Mouse (Mus musculus): ENCODE measurements around the gene Rgl1. TPM values are rescaled to one million over a fixed set of nuclear protein-coding genes. Genes with fewer than 3 reads are reported as not detected.

The Rgl1 gene
- polyA plus RNA-seq, 1 experiment from 2014 or later, result 13.9 TPM

DNA sequence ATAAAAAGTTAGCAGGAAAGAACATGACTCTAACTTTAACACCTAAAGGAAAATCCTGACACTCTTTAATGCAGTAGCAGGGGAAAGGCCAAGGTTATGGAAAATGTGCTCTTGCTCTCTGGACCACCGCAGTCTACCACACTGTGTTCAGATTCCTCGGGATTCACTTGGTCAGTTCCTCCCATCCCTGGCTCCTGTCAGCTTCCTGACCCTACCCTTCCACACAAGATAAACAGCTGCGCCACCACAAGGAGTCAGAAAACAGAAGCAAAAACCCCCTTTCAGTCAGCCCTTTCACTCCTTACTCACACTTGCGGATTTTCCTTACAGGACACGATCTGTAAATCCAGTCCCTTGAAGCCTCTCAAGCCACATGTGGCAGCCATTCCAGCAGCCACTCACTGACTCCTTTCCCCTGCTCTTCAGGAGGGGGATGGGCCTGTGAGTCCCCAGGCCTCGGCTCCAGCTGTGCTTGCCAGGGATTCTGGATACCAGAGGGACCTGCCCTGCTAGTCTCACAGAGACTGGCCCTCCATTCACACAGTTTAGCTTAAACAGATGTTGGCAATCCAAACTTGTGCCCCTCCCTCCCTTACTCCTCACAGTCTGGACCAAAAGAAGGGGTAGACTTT lies 78.9 kb downstream of the Rgl1 start:
- no peak for ATAC-seq
- Histone ChIP-seq H3K4me1 (ENCODE audit: control insufficient read depth, insufficient read depth, low read length) (peaks cover 10% of the 10 kb centered on the region), H3K36me3 (ENCODE audit: control insufficient read depth, insufficient read depth, low read length) (no peaks in the 10 kb centered on the region), H3K27ac (ENCODE audit: low read length) (no peak overlapping the region), H3K9me3 (replicated peaks; ENCODE audit: control insufficient read depth, low read length, poor library complexity, severe bottlenecking) (no peaks in the 10 kb centered on the region), H3K27me3 (ENCODE audit: control insufficient read depth, insufficient read depth, low read depth, low read length) (no peaks in the 10 kb centered on the region), H3K4me2 (ENCODE audit: low read length) (no peak overlapping the region), H3K9ac (ENCODE audit: low read depth, low read length) (no peak overlapping the region), H3K4me3 (ENCODE audit: low read depth, low read length) (no peak overlapping the region)
- 15% methylated on average over 6 of the region's 6 CpGs for WGBS

DNA sequence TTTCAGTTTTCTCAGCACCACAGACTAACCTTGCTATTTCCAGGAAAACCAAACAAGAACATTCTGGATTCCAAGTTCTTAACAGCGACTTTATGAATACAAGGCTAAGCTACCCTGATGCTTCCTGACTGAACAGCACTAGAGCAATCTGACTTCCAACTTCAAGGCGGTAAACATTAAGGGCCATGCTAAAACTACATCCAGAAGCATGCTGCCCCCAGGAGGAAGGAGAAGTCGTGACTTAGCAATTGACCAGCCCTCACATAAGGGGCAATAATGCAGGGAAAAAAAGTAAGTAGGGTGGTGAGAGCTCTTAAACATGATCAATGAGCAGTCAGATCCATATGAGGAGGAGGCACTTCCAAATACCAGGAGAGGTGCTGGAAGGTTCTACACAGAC lies 80.6 kb downstream of the Rgl1 start:
- Histone ChIP-seq H3K36me3 (ENCODE audit: control insufficient read depth, insufficient read depth, low read length) (no peaks in the 10 kb centered on the region), H3K27me3 (ENCODE audit: control insufficient read depth, insufficient read depth, low read depth, low read length) (no peaks in the 10 kb centered on the region), H3K4me2 (ENCODE audit: low read length) (no peak overlapping the region), H3K4me1 (ENCODE audit: control insufficient read depth, insufficient read depth, low read length) (peaks cover 12% of the 10 kb centered on the region), H3K9me3 (replicated peaks; ENCODE audit: control insufficient read depth, low read length, poor library complexity, severe bottlenecking) (no peaks in the 10 kb centered on the region), H3K27ac (ENCODE audit: low read length) (no peak overlapping the region), H3K9ac (ENCODE audit: low read depth, low read length) (no peak overlapping the region), H3K4me3 (ENCODE audit: low read depth, low read length) (no peak overlapping the region)
- ATAC-seq, result no peak
- WGBS, result 80% methylated on average over 3 of the region's 3 CpGs

DNA sequence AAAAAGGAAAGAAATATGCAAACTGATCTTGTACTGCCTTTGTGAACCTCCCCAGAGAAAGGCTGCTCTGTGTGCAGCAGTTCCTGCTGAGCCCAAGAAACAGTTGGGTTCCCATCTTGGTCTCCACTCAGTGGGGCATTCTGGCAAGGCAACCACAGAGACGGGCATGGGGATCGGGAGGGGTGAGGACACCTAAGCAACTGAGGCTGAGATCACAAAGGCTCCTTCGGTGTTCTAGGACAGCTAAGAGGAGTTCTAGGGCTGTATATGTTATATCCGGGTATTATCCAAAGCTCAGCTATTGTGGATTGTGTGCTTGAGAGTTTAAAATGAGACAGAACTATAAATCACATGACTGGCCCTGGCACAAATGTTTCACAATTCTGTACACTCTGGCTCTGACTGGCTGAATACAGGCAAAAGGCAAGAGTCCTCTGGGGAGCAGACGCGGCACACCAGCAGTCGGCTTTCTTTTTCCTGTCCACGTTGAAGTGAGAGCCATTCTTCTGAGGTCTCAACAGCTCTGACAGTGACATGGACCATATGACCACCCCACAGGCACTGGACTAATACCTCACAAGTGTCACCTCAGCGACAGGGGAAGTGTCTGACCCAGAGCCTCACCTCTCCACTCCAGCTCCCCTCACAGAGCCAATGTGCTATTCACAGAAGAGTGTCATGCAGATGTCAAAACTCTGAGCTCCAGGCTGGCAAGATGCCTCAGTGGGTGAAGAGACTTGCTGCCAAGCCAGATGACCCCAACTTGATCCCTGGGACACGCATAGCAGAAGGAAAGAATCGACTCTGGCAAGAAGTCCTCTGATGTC lies 83.6 kb downstream of the Rgl1 start:
- no peak overlapping the region for H3K4me3 ChIP-seq (ENCODE audit: low read depth, low read length)
- no peak overlapping the region for H3K4me2 ChIP-seq (ENCODE audit: low read length)
- 79% methylated on average over 11 of the region's 11 CpGs for WGBS
- no peak overlapping the region for H3K9ac ChIP-seq (ENCODE audit: low read depth, low read length)
- H3K4me1 ChIP-seq (ENCODE audit: control insufficient read depth, insufficient read depth, low read length), result peaks cover 7% of the 10 kb centered on the region; the same call in 1 of the 2 replicates
- H3K9me3 ChIP-seq (replicated peaks; ENCODE audit: control insufficient read depth, low read length, poor library complexity, severe bottlenecking), result no peaks in the 10 kb centered on the region
- H3K27me3 ChIP-seq (ENCODE audit: control insufficient read depth, insufficient read depth, low read depth, low read length), result no peaks in the 10 kb centered on the region
- no peak overlapping the region for H3K27ac ChIP-seq (ENCODE audit: low read length)
- ATAC-seq, result no peak
- no peaks in the 10 kb centered on the region for H3K36me3 ChIP-seq (ENCODE audit: control insufficient read depth, insufficient read depth, low read length)

DNA sequence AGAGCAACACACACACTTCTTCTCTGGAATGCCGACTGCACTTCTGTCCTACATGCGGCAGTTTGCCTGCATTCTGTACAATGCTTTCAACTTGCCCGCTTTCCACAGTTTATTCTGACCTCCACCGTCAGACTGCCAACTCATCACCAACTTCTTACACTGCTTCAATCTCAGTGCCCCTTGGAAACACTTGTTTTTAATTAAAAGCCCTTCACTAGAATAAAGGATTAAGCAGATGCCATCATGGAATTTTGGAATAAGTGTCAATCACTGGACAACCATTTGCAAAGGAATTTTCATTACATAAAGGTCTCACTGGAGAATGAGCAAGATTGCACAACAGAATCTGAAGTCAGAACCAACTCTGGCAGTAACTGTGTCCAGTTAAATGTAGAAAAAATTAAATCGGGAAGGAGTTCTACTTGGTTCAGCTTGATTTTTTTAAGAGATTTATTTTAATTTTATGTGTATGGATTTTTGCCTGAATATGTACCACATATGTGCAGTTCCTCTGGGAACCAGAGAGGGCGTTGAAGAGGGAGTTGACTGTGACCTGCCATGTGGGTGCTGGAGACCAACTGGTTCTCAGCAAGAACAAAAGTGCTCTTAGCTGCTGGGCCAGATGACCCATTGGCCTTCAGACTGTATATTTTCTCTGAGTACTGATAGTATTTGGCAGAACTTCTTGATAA lies 84.3 kb downstream of the Rgl1 start:
- Histone ChIP-seq H3K27me3 (ENCODE audit: control insufficient read depth, insufficient read depth, low read depth, low read length) (no peaks in the 10 kb centered on the region), H3K9me3 (replicated peaks; ENCODE audit: control insufficient read depth, low read length, poor library complexity, severe bottlenecking) (no peaks in the 10 kb centered on the region), H3K9ac (ENCODE audit: low read depth, low read length) (no peak overlapping the region), H3K4me2 (ENCODE audit: low read length) (no peak overlapping the region), H3K27ac (ENCODE audit: low read length) (no peak overlapping the region), H3K36me3 (ENCODE audit: control insufficient read depth, insufficient read depth, low read length) (no peaks in the 10 kb centered on the region), H3K4me3 (ENCODE audit: low read depth, low read length) (no peak overlapping the region), H3K4me1 (ENCODE audit: control insufficient read depth, insufficient read depth, low read length) (0 out of 2 replicates have a peak, but pooled peaks cover 2% of the 10 kb centered on the region)
- 70% methylated on average over 6 of the region's 6 CpGs for WGBS
- no peak for ATAC-seq

DNA sequence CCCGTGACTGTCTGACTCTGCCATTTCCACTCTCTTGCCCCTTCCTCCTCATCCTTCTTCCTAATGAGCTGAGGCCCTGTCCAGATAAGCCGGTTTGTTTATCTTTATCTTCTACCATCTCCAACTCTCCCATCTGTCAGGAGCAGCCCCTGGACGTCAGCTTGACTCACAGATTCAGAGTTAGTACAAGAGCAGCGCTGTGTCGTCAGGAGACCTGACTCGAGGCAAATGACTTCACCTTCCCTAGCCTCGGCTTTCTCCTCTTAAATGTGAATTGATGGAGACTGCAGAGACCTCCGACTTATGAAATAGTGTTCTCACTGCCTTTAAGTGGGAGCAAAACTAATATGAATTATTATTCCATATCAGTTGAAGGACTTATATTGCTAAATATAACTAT lies 85.0 kb downstream of the Rgl1 start:
- Histone ChIP-seq H3K4me1 (ENCODE audit: control insufficient read depth, insufficient read depth, low read length) (0 out of 2 replicates have a peak, but pooled peaks cover 2% of the 10 kb centered on the region), H3K4me2 (ENCODE audit: low read length) (no peak overlapping the region), H3K36me3 (ENCODE audit: control insufficient read depth, insufficient read depth, low read length) (no peaks in the 10 kb centered on the region), H3K4me3 (ENCODE audit: low read depth, low read length) (no peak overlapping the region), H3K9me3 (replicated peaks; ENCODE audit: control insufficient read depth, low read length, poor library complexity, severe bottlenecking) (no peaks in the 10 kb centered on the region), H3K27me3 (ENCODE audit: control insufficient read depth, insufficient read depth, low read depth, low read length) (no peaks in the 10 kb centered on the region), H3K27ac (ENCODE audit: low read length) (no peak overlapping the region), H3K9ac (ENCODE audit: low read depth, low read length) (no peak overlapping the region)
- 71% methylated on average over 8 of the region's 8 CpGs for WGBS
- no peak for ATAC-seq

DNA sequence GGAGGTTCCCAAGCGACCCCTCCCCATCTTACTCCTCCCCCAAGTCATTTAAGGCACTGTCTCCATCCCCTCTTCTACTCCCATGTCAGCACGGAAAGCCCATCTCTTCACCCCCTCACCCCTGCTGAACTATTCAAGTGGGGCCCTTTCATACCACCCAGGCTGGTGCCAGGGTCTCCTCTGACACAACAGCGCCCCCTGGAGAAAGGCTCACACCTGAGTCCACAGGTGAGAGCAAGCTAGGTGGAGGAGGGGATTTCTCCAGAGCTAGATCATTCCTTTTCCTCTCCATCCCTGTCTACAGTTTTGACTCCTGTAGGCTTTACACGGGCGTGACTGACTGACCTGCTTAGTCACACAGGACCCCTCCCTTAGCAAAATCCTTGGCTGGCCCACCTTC lies 87.7 kb downstream of the Rgl1 start:
- ATAC-seq, result no peak
- Histone ChIP-seq H3K4me2 (ENCODE audit: low read length) (no peak overlapping the region), H3K9me3 (replicated peaks; ENCODE audit: control insufficient read depth, low read length, poor library complexity, severe bottlenecking) (no peaks in the 10 kb centered on the region), H3K9ac (ENCODE audit: low read depth, low read length) (no peak overlapping the region), H3K4me3 (ENCODE audit: low read depth, low read length) (no peak overlapping the region), H3K36me3 (ENCODE audit: control insufficient read depth, insufficient read depth, low read length) (no peaks in the 10 kb centered on the region), H3K27ac (ENCODE audit: low read length) (no peak overlapping the region), H3K27me3 (ENCODE audit: control insufficient read depth, insufficient read depth, low read depth, low read length) (no peaks in the 10 kb centered on the region), H3K4me1 (ENCODE audit: control insufficient read depth, insufficient read depth, low read length) (0 out of 2 replicates have a peak, but pooled peaks cover 2% of the 10 kb centered on the region)
- 47% methylated on average over 4 of the region's 5 CpGs for WGBS

DNA sequence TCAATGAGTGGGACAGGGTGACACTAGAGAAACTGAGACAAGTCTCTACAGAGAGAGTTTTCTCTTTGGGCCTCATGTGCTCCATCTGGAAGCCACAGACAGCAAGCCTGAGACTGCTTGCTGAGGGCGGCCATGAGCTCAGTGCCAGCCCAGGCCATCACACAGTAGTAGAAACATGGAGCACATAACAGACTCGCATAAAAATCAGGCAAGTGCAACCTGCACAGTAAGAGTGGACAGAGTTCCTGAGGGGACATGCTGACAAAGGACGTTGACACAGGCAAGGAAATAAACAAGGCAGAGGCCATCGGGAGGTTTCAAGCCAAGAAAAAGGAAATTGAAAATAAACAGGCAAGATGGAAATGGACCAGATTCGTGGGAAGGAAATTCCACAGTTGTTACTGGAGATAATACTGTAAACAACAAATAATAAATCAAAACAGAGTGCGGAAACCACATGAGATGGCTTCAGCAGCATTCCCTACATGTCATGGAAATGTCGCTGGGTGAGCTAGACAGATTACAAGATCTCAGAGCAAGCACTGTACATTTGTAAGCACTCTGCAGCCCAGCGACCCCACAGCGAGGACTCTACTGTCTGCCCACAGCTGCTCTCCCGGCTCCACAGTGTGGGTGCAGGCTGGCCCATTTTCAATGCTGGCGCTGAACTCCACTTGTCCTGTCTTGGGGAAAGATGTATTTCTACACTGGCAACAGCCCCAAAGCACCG lies 88.5 kb downstream of the Rgl1 start:
- no peaks in the 10 kb centered on the region for H3K9me3 ChIP-seq (replicated peaks; ENCODE audit: control insufficient read depth, low read length, poor library complexity, severe bottlenecking)
- H3K4me2 ChIP-seq (ENCODE audit: low read length), result no peak overlapping the region
- WGBS, result 87% methylated on average over 12 of the region's 12 CpGs
- H3K27me3 ChIP-seq (ENCODE audit: control insufficient read depth, insufficient read depth, low read depth, low read length), result no peaks in the 10 kb centered on the region
- no peaks in the 10 kb centered on the region for H3K36me3 ChIP-seq (ENCODE audit: control insufficient read depth, insufficient read depth, low read length)
- no peak overlapping the region for H3K9ac ChIP-seq (ENCODE audit: low read depth, low read length)
- H3K4me1 ChIP-seq (ENCODE audit: control insufficient read depth, insufficient read depth, low read length), result 0 out of 2 replicates have a peak, but pooled peaks cover 2% of the 10 kb centered on the region
- no peak overlapping the region for H3K27ac ChIP-seq (ENCODE audit: low read length)
- no peak for ATAC-seq
- H3K4me3 ChIP-seq (ENCODE audit: low read depth, low read length), result no peak overlapping the region

DNA sequence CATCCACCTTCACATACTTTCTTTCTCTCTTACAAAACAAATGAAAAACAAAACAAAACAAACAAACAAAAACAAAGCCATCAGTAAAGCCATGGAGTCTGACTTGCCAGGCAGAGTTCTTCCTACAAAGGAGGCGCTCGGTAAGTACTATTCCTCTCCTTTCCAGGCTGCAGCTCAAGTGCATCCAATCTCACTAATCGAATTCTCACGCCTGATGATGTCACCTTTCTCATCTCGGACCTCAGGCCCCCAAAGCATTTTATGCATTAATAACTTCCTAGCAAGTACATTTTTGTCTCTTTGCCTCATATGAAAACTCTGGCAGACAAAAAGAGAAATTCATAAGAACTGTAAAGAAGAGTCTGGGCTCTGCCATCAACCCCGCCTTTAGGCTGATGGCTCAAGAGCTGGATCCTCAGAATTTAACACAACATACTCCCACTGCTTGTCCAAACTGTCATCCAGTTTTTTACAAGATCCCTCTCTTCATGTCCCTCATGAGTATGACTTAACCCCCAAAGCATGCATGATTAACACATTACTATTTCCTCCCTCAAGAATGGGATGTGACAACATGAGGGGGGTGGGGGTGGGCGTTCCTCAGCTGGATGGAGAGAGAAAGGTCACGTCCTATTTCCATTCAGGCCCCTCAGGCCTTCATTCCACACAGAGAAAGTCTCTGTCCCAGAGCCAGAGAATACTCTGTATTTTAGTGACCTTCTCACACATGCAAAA lies 96.5 kb downstream of the Rgl1 start:
- Histone ChIP-seq H3K36me3 (ENCODE audit: control insufficient read depth, insufficient read depth, low read length) (no peaks in the 10 kb centered on the region), H3K4me2 (ENCODE audit: low read length) (no peak overlapping the region), H3K4me1 (ENCODE audit: control insufficient read depth, insufficient read depth, low read length) (0 out of 2 replicates have a peak, but pooled peaks cover 2% of the 10 kb centered on the region), H3K27me3 (ENCODE audit: control insufficient read depth, insufficient read depth, low read depth, low read length) (no peaks in the 10 kb centered on the region), H3K9ac (ENCODE audit: low read depth, low read length) (no peak overlapping the region), H3K4me3 (ENCODE audit: low read depth, low read length) (no peak overlapping the region), H3K27ac (ENCODE audit: low read length) (no peak overlapping the region), H3K9me3 (replicated peaks; ENCODE audit: control insufficient read depth, low read length, poor library complexity, severe bottlenecking) (no peaks in the 10 kb centered on the region)
- 47% methylated on average over 8 of the region's 8 CpGs for WGBS
- ATAC-seq, result no peak

All from midbrain, embryonic 16.5 days (tissue).